Comparison of ENCODE assay signal across 9 mouse cellular contexts in the genomic region with DNA sequence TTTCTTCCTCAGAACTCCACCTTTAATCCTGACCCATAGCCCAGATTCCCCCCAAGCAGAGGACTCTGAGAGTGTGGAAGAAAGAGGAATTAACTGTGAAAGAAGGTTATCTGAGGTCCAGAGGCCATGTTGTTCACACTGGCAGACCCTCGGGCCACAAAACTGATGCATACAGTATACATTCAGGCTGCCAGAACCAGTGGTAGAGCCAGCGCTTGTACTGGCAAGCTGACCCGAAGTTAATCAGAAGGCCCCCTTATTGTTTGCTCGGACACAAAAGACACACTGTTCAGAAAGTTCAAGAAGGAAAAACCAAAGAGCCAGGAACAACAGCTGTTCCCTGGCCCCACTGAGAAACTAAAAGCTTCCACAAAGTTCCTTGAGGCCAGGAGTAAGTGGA.
DNase-seq lines count a peak whose midpoint lies in the region; ATAC-seq and TF ChIP-seq lines count a peak whose summit lies in the region.
"Had no signal": no experiment of that assay in that cellular context is flagged by ENCODE, and none has a peak within 500 bp of the region (broad histone marks: within the 10 kb centered on the region; RNA-seq: fewer than 3 reads in every experiment).

No protein-coding gene starts in this region.

- TF ChIP-seq POLR2A in cerebellum, adult 2 months (IDR thresholded peaks at IDR 0.05; ENCODE audit: borderline replicate concordance, insufficient read depth, low read length): no peak
- no peak for TF ChIP-seq POLR2A in small intestine, adult 2 months (IDR thresholded peaks at IDR 0.05; ENCODE audit: low read depth, low read length)

- TF ChIP-seq CTCF in cerebellum, adult 2 months (IDR thresholded peaks at IDR 0.05; ENCODE audit: borderline replicate concordance, insufficient read depth, low read depth, low read length): no peak
- no peak for TF ChIP-seq CTCF in lung, embryonic 14.5 days (IDR thresholded peaks at IDR 0.05; ENCODE audit: low read depth)
- no peak for TF ChIP-seq CTCF in small intestine, adult 2 months (IDR thresholded peaks at IDR 0.05; ENCODE audit: extremely low read depth, insufficient read length, insufficient replicate concordance, low read depth, low read length)

- ATAC-seq in lung, embryonic 14.5 days (ENCODE audit: insufficient read depth): no peak
- ATAC-seq in intestine, embryonic 15.5 days: no peak

- peak overlapping the region; percentile 17; the same call in 1 of the 2 replicates for H3K9ac ChIP-seq in lung, embryonic 14.5 days
- peak overlapping the region; percentile 38 for H3K9ac ChIP-seq in intestine, embryonic 15.5 days

- H3K36me3 ChIP-seq in lung, embryonic 14.5 days (ENCODE audit: insufficient read depth): peaks cover 10% of the 10 kb centered on the region; the same call in 1 of the 2 replicates
- H3K36me3 ChIP-seq in intestine, embryonic 15.5 days: no peaks in the 10 kb centered on the region
- H3K36me3 ChIP-seq in small intestine, adult 2 months (ENCODE audit: control insufficient read depth, insufficient read depth, low read length): no peaks in the 10 kb centered on the region

- peak overlapping the region; percentile 78 for H3K4me3 ChIP-seq in cerebellum, adult 2 months (replicated peaks; ENCODE audit: insufficient read depth, low read depth, low read length)
- peak overlapping the region; percentile 29; the same call in 1 of the 2 replicates for H3K4me3 ChIP-seq in lung, embryonic 14.5 days (ENCODE audit: low read depth, low read length)
- peak overlapping the region; percentile 43 for H3K4me3 ChIP-seq in intestine, embryonic 15.5 days (replicated peaks)
- peak overlapping the region; percentile 31; the same call in 1 of the 2 replicates for H3K4me3 ChIP-seq in small intestine, adult 2 months (ENCODE audit: low read depth, low read length)

- WGBS in cerebellum, adult 2 months: 11% methylated on average over 4 of the region's 4 CpGs
- WGBS in lung, embryonic 14.5 days: 24% methylated on average over 4 of the region's 4 CpGs
- WGBS in intestine, embryonic 15.5 days: 45% methylated on average over 4 of the region's 4 CpGs
- WGBS in small intestine, adult 2 months: 11% methylated on average over 4 of the region's 4 CpGs

- peak overlapping the region; percentile 63 for H3K4me2 ChIP-seq in lung, embryonic 14.5 days
- H3K4me2 ChIP-seq in intestine, embryonic 15.5 days (replicated peaks): peak overlapping the region; percentile 61

- no peaks in the 10 kb centered on the region for H3K27me3 ChIP-seq in cerebellum, adult 2 months (ENCODE audit: control insufficient read depth, insufficient read depth, low read length)
- H3K27me3 ChIP-seq in lung, embryonic 14.5 days (ENCODE audit: insufficient read depth, low read length): no peaks in the 10 kb centered on the region
- H3K27me3 ChIP-seq in intestine, embryonic 15.5 days (replicated peaks): no peaks in the 10 kb centered on the region
- no peaks in the 10 kb centered on the region for H3K27me3 ChIP-seq in small intestine, adult 2 months (ENCODE audit: control insufficient read depth, insufficient read depth, low read length)

- peaks cover 27% of the 10 kb centered on the region for H3K4me1 ChIP-seq in cerebellum, adult 2 months (ENCODE audit: control insufficient read depth, insufficient read depth, low read length)
- peaks cover 50% of the 10 kb centered on the region for H3K4me1 ChIP-seq in lung, embryonic 14.5 days (ENCODE audit: insufficient read depth)
- H3K4me1 ChIP-seq in intestine, embryonic 15.5 days (replicated peaks): peaks cover 53% of the 10 kb centered on the region
- H3K4me1 ChIP-seq in small intestine, adult 2 months (ENCODE audit: control insufficient read depth, insufficient read depth, insufficient read length, low read length): peaks cover 18% of the 10 kb centered on the region; the same call in 1 of the 2 replicates

- peak overlapping the region; percentile 78; the same call in 1 of the 2 replicates for H3K27ac ChIP-seq in cerebellum, adult 2 months (ENCODE audit: insufficient read depth, low read length)
- peak overlapping the region; percentile 48; the same call in 1 of the 2 replicates for H3K27ac ChIP-seq in lung, embryonic 14.5 days (ENCODE audit: low read depth)
- peak overlapping the region; percentile 92 for H3K27ac ChIP-seq in intestine, embryonic 15.5 days
- peak overlapping the region; percentile 77 for H3K27ac ChIP-seq in small intestine, adult 2 months (ENCODE audit: insufficient read depth, low read depth, low read length)

- peak; percentile 34 to 39 for DNase-seq in cerebellum, adult 2 months
- no peak for DNase-seq in cerebellum, adult 9-11 months
- DNase-seq in lung, embryonic 14.5 days: no peak
- no peak for DNase-seq in lung, postnatal 4 days
- no peak for DNase-seq in adipocyte (ENCODE audit: low spot score)
- no peak for DNase-seq in thymus, postnatal 25 days
- DNase-seq: right cerebral cortex, postnatal 25 days had no signal

- no peaks in the 10 kb centered on the region for H3K9me3 ChIP-seq in lung, embryonic 14.5 days (ENCODE audit: low read depth, low read length)
- H3K9me3 ChIP-seq in intestine, embryonic 15.5 days: no peaks in the 10 kb centered on the region

Comparison
In these comparisons a context has a peak if more than half of its experiments do, and no peak if none do; other contexts are left out.
1. DNase-seq: peak in cerebellum, adult 2 months (2 of 2); none in cerebellum, adult 9-11 months (single experiment), lung, embryonic 14.5 days (single experiment), lung, postnatal 4 days (0 of 2), adipocyte (single experiment) and thymus, postnatal 25 days (single experiment).
2. Peak in every context shown above with its lines, with median percentiles within 50 percentile points of each other: H3K27ac ChIP-seq and H3K4me3 ChIP-seq.